Mouse (Mus musculus) 3T3-L1 (cell line): ENCODE measurements around the gene 1810010H24Rik.
"Not testable (repeated sequence)": the region's sequence is repeated elsewhere in the genome, so short reads cannot be mapped to it uniquely, and the experiment has no call there.

Experiments
- DNase-seq: peaks from one replicate; pipeline ENCODE4 v3.0.0-alpha.2; 2015; ENCODE audit warnings: low read depth, low spot score

Gene 1810010H24Rik

DNA sequence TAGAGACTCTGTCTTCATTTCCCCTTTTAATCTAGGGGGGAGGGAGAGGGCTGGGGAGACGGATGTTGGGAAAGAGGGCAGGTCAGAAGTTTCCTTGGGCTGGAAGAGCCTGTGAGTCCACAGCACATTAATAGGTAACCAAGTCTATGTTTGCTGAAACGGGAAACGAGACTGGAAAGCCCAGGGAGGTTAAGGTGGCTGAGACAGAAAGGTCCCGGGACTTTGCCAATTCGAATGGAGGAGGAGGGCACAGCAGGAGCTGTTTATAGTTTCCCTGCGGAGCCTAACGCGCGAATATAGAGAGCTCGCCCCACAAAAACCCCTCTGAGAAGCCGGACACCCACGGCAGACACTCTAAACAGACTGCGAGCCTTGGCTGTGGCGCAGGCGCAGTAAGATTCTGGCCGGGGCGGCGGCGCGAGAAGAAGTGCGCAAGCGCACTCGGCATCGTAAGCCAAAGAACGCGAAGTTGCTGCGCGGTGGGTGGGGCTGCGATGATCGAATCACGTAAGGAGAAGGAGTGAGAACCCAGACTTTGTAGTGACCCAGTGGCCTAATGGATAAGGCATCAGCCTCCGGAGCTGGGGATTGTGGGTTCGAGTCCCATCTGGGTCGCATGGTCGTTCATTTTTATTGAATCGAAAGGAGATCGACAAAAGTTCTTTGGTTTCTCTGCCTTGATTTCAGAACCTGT, 13.0 kb upstream of the 1810010H24Rik start:
- peak; percentile 97 for DNase-seq

DNA sequence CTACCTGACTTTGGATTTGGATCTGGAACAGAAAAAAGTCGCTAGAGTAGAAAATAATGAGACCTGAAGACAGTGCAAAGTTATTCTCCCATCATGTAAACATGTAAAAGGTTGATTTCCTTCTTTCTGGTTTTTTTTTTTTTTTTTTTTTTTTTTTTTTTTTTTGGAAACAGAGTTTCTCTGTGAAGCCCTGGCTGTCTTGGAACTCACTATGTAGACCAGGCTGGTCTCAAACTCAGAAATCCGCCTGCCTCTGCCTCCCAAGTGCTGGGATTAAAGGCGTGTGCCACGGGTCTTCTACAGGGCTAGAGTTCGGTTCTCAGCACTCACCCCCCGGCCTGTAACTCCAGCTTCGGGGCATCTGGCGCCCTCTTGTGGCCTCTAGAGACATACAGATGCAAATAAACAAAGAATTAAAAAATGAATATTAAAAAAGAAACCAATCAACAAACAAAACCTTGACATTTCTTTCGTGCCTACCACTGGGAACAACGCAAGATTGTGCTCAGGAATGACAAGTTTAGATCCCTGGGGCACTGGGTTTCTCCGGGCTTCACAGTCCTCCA, 11.4 kb upstream of the 1810010H24Rik start:
- no peak for DNase-seq

DNA sequence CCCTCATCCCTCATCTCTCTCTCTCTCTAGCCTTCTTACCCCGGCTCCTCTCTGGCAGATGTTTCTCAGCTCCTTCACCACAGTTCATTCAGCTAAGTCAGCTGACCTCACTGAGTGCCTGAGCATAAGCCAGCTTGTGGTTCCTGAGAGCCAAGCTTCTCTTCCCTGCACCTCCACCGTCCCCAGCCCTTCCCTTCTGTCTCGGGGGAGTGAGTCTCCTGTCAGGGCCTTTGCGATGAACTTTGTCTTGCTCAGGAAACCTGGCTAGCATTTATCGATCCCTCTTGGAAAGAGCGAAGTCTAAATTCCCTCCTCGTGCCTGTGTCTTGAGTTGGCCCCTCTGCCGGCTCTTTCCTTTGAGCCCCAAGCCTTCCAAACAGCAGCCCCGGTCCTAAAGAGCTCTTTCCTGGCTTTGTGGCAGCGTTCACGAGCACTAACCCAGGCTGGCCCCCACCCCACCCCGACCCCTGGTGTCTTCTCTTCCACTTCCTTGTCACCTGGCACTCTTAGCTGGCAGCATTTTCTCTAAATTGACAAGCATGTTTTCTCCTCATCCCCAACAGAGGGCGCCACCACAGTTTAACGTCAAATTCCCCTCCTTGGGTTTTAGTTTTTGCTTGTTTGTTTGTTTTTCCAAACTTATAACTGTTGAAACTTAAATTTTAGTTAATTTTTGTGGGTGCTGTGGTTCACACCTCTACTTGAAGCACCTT, 10.7 kb upstream of the 1810010H24Rik start:
- peak; percentile 41 for DNase-seq

DNA sequence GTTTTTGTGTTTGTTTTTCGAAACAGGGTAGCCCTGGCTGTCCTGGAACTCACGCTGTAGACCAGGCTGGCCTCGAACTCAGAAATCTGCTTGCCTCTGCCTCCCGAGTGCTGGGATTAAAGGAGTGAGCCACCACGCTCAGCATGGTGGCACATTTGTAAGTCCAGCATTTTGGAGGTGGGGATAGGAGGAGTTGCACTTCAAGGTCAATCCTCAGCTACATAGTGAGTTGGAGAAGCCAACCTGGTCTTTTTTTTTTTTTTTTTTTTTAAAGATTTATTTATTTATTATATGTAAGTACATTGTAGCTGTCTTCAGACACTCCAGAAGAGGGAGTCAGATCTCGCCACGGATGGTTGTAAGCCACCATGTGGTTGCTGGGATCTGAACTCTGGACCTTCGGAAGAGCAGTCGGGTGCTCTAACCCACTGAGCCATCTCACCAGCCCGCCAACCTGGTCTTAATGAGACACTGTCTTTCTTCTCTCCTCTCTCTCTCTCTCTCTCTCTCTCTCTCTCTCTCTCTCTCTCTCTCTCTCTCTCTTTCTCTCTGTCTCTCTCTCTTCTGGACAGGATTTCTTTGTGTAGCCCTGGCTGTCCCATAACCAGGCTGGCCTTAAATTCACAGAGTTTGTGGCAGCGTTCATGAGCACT, 9.8 kb upstream of the 1810010H24Rik start:
- DNase-seq, result not testable (repeated sequence)

DNA sequence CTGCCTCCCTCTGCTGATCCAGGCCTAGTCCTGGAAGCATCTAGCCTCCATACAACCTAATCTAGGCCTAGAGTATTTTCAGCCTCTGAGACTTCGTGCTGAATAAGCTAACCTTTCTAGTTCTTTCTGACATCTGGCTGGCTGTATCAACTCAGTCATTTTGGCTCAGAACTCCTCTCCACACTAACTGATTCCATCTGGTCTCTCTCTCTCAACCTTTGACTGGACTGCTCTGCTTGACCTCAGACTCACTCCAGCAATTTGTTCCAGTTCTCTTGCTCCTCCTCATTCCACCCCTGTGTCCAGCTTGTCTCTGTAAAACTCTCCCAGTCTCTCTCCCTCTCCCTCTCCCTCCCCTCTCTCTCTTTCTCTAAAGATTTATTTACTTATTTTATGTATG, 8.6 kb upstream of the 1810010H24Rik start:
- peak; percentile 93 for DNase-seq

DNA sequence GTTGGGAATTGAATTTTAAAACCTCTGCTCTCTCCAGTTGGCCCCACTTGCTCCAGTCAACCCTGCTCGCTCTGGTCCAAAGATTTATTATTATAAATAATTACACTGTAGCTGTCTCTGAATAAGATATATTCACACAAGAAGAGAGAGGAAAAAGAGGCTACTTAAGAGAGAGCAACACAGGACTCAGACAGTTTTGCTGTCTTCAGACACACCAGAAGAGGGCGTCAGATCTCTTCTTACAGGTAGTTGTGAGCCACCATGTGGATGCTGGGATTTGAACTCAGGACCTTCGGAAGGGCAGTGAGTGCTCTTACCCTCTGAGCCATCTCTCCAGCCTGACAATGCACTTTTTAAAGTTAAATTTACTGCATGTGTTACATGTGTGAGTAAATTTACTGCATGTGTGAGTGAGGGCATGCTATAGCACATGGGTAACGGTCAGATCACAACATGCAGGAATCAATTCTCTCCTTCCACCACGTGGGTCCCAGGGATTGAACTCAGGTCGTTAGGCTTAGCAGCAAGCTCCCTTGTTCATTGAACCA, 8.1 kb upstream of the 1810010H24Rik start:
- DNase-seq, result no peak

DNA sequence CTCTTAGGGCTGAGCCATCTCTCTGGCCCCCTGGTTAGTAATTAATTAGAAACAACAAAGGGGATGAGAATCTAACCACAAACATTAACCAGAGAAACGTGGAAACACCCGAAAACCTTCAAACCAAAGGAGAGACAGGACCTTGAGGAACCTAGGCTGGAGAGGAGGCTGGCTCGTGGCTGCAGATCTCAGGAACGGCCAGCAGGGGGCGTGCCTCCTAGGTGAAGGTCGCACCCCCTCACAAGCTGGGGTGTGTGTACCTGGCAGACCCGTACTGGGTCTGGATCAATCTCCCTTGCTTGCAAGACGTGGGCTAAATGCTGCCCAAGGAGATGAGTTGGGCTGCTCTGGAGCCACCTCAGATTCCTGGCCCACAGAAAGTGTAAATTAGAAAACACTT, 6.9 kb upstream of the 1810010H24Rik start:
- no peak for DNase-seq

DNA sequence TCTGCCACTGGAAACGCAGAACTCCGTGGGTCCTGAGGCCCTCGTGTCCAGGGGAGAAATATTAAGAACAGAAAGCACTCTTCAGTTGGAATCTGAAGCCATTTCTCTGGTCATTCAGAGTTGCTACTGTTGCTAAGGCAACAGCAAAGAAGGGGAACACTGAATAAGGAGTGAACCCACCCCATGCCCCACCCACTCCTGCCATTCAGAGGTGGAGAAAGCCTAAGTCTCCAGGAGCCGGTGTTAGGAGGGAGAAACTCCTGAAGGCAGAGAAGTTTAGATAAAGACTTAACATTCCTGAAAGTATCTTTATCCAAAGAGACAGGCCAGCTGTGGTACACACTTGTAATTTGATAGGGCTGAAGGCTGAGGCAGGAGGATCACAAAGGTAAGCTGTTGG, 6.2 kb upstream of the 1810010H24Rik start:
- DNase-seq, result no peak

DNA sequence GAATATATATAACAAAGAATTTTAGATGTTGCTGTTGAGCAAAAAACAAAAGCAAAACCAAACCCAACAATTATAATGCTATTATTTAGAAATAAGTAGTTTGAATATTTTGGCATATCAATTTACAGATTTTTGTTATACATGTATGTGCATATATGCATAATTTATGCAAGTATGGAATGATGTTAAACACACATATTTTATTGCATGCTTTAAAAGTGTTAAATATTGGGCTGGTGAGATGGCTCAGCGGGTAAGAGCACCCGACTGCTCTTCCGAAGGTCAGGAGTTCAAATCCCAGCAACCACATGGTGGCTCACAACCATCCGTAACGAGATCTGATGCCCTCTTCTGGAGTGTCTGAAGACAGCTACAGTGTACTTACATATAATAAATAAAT, 5.8 kb upstream of the 1810010H24Rik start:
- not testable (repeated sequence) for DNase-seq

DNA sequence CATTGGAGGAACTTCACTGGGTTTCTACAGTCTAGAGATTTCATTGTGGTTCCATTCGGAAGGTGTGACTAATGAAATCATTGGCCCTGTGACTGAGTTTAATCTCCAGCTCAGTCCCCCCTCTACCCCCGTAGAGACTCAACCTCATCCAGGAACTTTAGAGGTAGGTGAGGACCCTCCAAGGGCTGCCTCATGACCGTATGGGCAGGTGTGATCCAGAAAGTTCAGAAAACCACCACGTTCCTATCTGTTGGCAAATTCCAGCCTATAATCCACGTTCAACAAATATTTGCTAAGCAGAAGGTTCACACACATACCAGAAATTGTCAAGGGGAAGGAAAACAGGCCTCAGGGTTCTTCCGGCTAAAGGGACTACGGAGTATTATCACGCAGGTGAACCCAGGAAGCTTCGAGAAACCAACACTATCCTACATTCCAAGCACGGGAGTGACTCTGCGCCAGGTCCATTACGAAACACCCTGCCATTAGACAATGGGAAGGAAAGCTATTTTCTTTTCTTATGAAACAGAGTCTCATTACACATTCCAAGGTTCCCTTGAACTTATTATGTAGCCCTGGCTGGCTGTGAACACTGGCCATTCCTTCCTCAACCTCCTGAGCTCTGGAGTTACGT, 3.3 kb upstream of the 1810010H24Rik start:
- no peak for DNase-seq

DNA sequence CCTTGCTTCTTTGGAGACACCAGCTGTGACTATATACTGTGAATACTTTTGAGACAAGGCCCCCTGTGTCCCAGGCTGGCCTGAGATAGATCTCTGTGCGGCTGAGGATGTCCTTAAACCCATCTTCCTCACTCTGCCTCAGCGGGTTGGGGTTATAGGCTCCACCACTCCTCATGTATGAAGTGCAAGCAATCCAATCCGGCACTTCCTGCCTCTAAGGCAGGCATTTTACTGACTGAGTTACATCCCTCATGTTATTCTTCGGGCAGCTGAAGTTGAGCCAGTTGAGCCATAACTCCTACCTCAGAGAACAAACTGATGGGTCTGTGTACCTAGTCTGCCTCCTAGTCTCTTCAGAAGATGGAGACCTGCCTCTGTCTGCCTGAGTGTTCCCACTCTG, 1.1 kb upstream of the 1810010H24Rik start:
- no peak for DNase-seq

DNA sequence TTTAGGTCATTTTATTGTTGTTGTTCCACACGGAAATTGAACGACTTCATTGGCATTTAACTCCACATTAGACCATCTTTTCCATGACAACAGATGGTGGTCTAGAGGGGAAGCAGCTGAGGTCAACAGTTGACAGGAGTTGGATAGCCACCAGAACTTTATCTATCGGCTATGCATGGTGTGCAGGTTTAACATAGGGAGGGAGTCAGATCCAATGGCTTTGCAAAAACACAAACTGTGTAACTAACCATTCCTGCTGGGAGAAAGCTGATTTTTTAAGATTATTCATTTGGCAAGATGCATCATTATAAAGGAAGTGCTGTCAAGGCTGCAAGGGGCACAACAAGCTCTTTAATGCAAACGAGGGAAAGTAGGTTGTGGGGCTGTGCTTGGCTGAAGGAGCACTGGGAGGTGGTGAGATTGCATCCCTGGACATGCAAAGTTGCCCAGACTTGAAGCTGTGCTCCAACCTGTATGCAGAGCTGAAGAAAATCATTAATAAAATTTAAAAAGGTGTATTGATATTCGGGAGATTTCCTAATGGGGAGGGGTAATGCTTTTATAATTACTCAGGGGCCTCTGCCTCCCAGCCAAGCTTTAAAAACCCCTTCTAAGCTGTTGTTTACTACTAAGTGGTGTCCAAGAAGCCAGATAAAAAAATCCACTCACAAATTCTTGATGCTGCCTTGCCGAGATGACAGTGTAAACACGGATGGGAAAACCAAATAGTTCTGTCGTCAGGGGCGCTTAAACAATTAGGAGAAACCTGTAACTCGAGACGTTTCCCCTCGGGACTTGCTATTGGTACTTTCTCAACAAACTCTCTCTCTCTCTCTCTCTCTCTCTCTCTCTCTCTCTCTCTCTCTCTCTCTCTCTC, 1.3 kb downstream of the 1810010H24Rik start:
- DNase-seq, result peak; percentile 43

DNA sequence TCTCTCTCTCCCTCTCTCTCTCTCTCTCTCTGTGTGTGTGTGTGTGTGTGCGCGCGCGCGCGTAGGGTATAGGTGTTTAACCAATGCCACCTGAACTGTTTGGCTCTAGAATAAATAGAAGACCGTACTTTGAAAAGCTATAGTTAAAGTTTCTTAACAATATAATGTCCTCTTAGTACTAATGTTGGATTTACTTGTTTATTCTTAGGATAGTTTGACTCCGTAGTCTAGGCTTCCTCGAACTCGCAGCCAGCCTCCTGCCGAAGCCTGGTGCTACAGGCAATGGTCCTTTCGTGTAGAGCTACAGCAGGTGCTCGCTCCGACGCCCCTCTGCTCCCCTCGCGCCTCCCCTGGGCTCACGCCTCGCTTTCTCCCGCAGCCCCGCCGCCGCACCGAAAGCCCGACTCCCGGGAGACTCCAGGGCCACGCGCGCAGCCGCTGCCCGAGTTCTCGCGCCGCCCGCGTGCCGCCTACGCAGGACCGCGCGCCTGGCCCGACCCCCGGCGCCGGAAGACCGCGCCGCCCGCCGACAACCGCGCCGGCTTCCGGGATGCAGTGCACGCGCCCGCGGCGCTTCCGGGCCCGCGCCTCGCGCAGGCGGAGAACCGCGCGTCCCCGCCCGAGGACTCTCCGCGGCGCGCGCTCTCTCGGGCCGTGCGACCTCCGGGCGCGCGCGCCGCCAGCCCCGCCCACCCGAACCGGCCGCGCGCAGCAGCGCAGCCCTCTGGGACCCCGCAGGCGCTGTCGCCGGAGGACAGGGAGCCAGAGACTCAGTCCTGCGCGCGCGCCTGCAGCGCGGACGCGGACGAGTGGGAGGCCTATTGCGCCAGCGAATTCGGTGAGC, 2.2 kb downstream of the 1810010H24Rik start:
- DNase-seq, result peak; percentile 64

DNA sequence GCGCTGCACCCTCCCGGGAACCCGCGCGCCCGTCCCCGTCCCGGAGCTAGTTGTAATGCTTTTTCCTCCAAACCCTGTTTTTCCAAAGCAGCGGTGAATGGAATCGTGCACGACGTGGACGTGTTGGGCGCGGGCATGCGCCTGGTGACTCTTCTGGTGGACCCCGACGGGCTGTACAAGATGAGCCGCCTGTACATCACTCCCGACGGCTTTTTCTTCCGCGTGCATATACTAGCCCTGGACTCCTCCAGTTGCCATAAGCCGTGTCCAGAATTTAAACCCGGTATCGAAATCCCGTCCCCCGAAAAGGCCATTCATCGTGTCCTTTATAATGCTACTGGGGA, 2.8 kb downstream of the 1810010H24Rik start:
- DNase-seq, result no peak

DNA sequence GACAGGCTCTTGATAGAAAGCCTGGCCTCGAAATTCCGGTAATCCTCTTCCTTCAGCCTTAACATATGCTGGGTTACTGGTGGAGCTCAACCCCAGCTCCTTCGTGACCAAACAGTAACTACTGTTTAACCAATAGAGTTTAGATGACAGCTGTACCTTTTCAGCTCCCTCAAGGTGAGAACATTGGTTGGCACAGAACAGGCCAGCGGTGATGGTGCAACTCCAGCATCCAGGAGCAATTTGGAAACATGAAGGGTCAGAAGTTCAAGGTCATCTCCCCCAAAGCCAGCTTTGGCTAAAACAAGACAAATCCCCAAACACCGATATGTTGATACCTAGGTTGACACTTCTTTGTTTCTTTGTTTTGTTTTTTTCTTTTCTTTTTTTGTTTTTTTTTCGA, 3.3 kb downstream of the 1810010H24Rik start:
- peak; percentile 25 for DNase-seq

DNA sequence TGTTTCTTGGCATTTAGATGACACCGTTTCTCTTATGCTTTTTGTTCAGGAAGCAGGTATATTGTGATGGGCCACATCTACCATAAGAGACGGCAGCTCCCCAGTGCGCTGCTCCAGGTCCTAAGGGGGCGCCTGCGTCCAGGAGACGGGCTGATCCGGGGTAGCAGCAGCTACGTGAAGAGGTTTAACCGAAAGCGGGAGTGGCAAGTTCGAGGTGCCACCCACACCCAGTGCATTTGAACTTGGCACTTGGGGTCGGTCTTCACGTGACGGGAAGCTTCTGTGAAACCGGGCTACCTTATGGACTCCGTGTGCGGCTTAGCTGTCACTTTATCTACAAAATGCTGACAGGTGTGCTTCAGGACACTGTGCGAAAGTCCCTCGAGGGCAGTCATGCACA, 4.1 kb downstream of the 1810010H24Rik start:
- no peak for DNase-seq

DNA sequence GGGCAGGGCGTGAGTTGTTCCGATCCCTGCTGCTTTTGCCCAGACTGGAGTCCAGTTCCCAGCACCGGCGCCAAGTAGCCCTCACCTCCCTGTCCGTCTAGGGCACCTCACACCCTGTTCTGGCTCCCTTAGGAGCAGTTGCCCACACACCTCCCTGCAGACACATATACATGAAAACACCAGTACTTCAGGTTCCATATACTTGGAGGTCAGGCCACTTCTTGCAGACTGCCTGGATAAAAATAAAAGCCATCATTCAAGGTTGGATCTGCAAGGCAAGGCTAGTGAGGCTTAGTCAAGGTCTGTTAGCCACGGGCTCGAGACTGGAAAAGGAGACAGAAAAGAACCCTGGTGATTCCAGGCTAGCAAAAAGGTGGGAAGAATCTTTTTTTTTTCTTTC, 6.2 kb downstream of the 1810010H24Rik start:
- no peak for DNase-seq

DNA sequence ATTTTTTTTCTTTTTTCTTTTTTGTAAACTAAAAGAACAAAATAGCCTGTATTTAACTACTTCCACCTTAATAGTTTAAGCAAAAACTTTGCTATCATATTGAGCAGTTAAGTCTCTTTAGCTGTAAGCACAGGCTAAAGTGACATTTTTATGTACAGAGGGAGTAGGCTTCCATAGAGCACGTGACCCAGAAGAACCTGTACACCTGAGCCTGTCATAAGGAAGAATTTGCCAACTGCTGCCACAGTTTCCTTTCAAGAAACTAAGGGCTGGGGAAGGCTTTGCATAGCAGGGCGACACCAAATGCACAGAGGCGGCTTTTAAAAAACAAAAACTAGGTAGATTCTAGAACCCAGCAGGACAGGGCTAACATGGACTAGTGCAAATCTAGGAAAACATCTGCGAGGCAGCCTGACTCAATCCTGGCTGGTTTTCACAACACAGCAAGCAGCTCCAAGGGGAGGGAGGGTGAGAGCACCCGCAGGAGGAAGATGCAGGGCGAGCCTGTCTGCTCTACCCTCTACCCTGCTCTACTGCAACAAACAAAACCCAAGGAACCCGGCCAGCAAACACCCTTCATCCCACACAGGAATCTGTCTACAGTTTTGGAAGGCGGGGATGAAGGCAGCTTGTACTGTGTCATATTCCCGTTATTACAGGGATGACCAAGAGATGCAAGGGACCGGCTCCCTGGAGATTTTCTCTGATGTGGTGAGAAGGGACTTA, 8.8 kb downstream of the 1810010H24Rik start:
- no peak for DNase-seq

DNA sequence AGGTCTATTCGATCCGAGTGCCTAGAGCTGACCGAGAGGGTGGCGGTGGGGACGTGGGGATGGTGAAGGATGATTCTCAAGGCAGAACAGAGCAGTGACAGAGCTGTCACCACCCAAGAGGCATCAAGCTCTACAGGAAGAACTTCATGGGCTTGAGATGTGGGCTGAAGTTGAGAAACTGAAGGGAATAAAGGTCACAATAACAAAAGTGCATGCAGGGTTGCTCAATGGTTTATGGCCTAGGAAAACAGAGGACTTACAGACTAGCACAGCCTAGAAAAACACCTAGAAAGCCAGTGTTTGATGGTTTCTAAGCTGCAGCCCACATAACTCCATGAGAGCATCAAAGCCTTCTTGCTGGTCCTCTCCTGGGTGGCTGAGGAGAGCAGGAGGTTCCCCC, 13.9 kb downstream of the 1810010H24Rik start:
- DNase-seq, result no peak
